Mouse (Mus musculus) Patski (cell line): ENCODE results near the gene Nkapl. TPM values are rescaled to one million over a fixed set of nuclear protein-coding genes. Genes with fewer than 3 reads are reported as not detected.
"Not testable (repeated sequence)": the region's sequence is repeated elsewhere in the genome, so short reads cannot be mapped to it uniquely, and the experiment has no call there.

Experiments used
- ATAC-seq: fragments of 100-300 bp; one replicate; pipeline ENCODE4 v1.8.0; 2021
- CTCF ChIA-PET: fragments of 350-600 bp; sonication (Branson Sonifier 250); formaldehyde crosslinking; loops from one replicate; lab custom pipeline; 2022; ENCODE audit warnings: inconsistent platforms; lab: Charles Lee
- POLR2A ChIA-PET: fragments of 350-600 bp; sonication (Branson Sonifier 250); formaldehyde crosslinking; loops from one replicate; lab custom pipeline; 2022; ENCODE audit warnings: antibody characterized with exemption, inconsistent platforms; lab: Charles Lee
- DNase-seq: peaks from one replicate; pipeline ENCODE4 v3.0.0-alpha.2; 2011; ENCODE audit warnings: low read depth, low spot score
- H3K27me3 ChIP-seq: fragments of 371-371 bp; one replicate; pipeline ENCODE4 v1.5.1; 2021
- CTCF ChIP-seq: fragments of 100-300 bp; IDR thresholded peaks from one replicate; pipeline ENCODE4 v1.5.1; 2021
- in situ Hi-C: fragments of 300-500 bp; cut with MboI; formaldehyde crosslinking; loops from 3 replicates; pipeline ENCODE4 v1.11.1; 2018; ENCODE audit warnings: low pct_unique_long_range_greater_than_20kb, mixed read lengths
- polyA plus RNA-seq: library from polyadenylated mRNA; unstranded; gene quantifications from one replicate; pipeline ENCODE4 v1.2.3, GENCODE M21; 2021

Gene Nkapl
- polyA plus RNA-seq, 1 experiment from 2014 or later: 0.42 TPM

- H3K27me3 ChIP-seq: peaks cover 40% of the 10 kb centered on the region
- in situ Hi-C loops: no loop called here
- TF ChIP-seq CTCF: no peak
- no peak for DNase-seq
- POLR2A ChIA-PET: interaction anchor here (0.8 kb wide), 2 partner anchors 19 to 943 kb away, joined by 3 read pairs; no protein-coding TSS in a partner anchor
- ATAC-seq: no peak
- CTCF ChIA-PET: no interaction called here
Measured at GRCm38 (mm10) chr13:21467336-21467735, 973 bp downstream of the Nkapl start.

GRCm38 (mm10) chr13:21462516-21462915, 5.8 kb downstream of the Nkapl start:
- POLR2A ChIA-PET, ATAC-seq, in situ Hi-C loops, DNase-seq: not testable (repeated sequence)
- H3K27me3 ChIP-seq: peaks cover 19% of the 10 kb centered on the region
- CTCF ChIA-PET: interaction anchor here (1.6 kb wide), 1 partner anchor 16 kb away, joined by 3 read pairs; no protein-coding TSS in a partner anchor

- in situ Hi-C loops: loop anchor here (10.0 kb wide), 1 partner anchor 52 kb away; the partner anchor contains the start of gene Zkscan3
- CTCF ChIA-PET: no interaction called here
- DNase-seq (no peak), ATAC-seq (no peak)
- no peak for TF ChIP-seq CTCF
- H3K27me3 ChIP-seq: no peaks in the 10 kb centered on the region
- POLR2A ChIA-PET: no interaction called here
Measured at GRCm38 (mm10) chr13:21456347-21456746, 12.0 kb downstream of the Nkapl start.

- in situ Hi-C loops: loop anchor here (10.0 kb wide), 1 partner anchor 49 kb away; the partner anchor contains the start of gene Zkscan3
- ChIA-PET CTCF (interaction anchor here (1.7 to 2.1 kb wide), 2 partner anchors 12 to 15 kb away, joined by 3 to 5 read pairs; partner anchors contain the start of gene Pgbd1), POLR2A (interaction anchor here (0.8 kb wide), 1 partner anchor 24 kb away, joined by 3 read pairs; no protein-coding TSS in a partner anchor)
- no peak for TF ChIP-seq CTCF
- H3K27me3 ChIP-seq: no peaks in the 10 kb centered on the region
- DNase-seq: no peak
- no peak for ATAC-seq
Measured at GRCm38 (mm10) chr13:21454133-21454532, 14.2 kb downstream of the Nkapl start.

- ChIA-PET CTCF (interaction anchor here (0.9 to 2.1 kb wide), 4 partner anchors 12 to 54 kb away, joined by 3 to 5 read pairs (median 4); partner anchors contain the start of gene Pgbd1), POLR2A (interaction anchor here (1.2 kb wide), 1 partner anchor 51 kb away, joined by 9 read pairs; the partner anchor contains the start of gene Zkscan3)
- in situ Hi-C loops: loop anchor here (10.0 kb wide), 1 partner anchor 49 kb away; the partner anchor contains the start of gene Zkscan3
- DNase-seq: peak; percentile 58
- peak; percentile 94 for ATAC-seq
- TF ChIP-seq CTCF: no peak
- H3K27me3 ChIP-seq: no peaks in the 10 kb centered on the region
Measured at GRCm38 (mm10) chr13:21453449-21453848, 14.9 kb downstream of the Nkapl start, which contains the start of gene Zscan26. Gene Zscan26 (minus strand): TSS chr13:21453730.

- no peak for TF ChIP-seq CTCF
- ChIA-PET CTCF (interaction anchor here (0.9 to 2.1 kb wide), 4 partner anchors 11 to 53 kb away, joined by 3 to 5 read pairs (median 4); partner anchors contain the start of gene Pgbd1), POLR2A (interaction anchor here (1.2 kb wide), 1 partner anchor 50 kb away, joined by 9 read pairs; the partner anchor contains the start of gene Zkscan3)
- no peaks in the 10 kb centered on the region for H3K27me3 ChIP-seq
- DNase-seq (no peak), ATAC-seq (no peak)
- in situ Hi-C loops: loop anchor here (10.0 kb wide), 1 partner anchor 48 kb away; the partner anchor contains the start of gene Zkscan3
Measured at GRCm38 (mm10) chr13:21453042-21453441, 15.3 kb downstream of the Nkapl start.

GRCm38 (mm10) chr13:21447856-21448614, 20.3 kb downstream of the Nkapl start:
- DNase-seq (no peak), ATAC-seq (no peak)
- no peak for TF ChIP-seq CTCF
- CTCF ChIA-PET: interaction anchor here (0.8 kb wide), 1 partner anchor 29 kb away, joined by 3 read pairs; no protein-coding TSS in a partner anchor
- no peaks in the 10 kb centered on the region for H3K27me3 ChIP-seq
- in situ Hi-C loops: no loop called here
- POLR2A ChIA-PET: interaction anchor here (0.6 to 0.9 kb wide), 3 partner anchors 10 to 63 kb away, joined by 3 to 5 read pairs (median 3); no protein-coding TSS in a partner anchor

- no peak for TF ChIP-seq CTCF
- in situ Hi-C loops: no loop called here
- POLR2A ChIA-PET: no interaction called here
- no peaks in the 10 kb centered on the region for H3K27me3 ChIP-seq
- DNase-seq: no peak
- no peak for ATAC-seq
- CTCF ChIA-PET: no interaction called here
Measured at GRCm38 (mm10) chr13:21446796-21447195, 21.5 kb downstream of the Nkapl start.

- CTCF ChIA-PET: interaction anchor here (0.8 to 2.2 kb wide), 4 partner anchors 9 to 69 kb away, joined by 3 to 5 read pairs (median 3); partner anchors contain the start of gene Zscan26
Measured at GRCm38 (mm10) chr13:21441207-21441572, 27.1 kb downstream of the Nkapl start.

GRCm38 (mm10) chr13:21440503-21441206, 27.7 kb downstream of the Nkapl start, which contains the start of gene Pgbd1:
Gene Pgbd1 (minus strand): TSS chr13:21441058.
- TF ChIP-seq CTCF: no peak
- POLR2A ChIA-PET: interaction anchor here (0.5 kb wide), 1 partner anchor 79 kb away, joined by 3 read pairs; no protein-coding TSS in a partner anchor
- in situ Hi-C loops: no loop called here
- CTCF ChIA-PET: interaction anchor here (1.1 to 2.2 kb wide), 4 partner anchors 9 to 70 kb away, joined by 3 to 5 read pairs (median 4); partner anchors contain the start of gene Zscan26
- no peak for ATAC-seq
- H3K27me3 ChIP-seq: no peaks in the 10 kb centered on the region
- no peak for DNase-seq

More at GRCm38 (mm10) chr13:21441207-21441572, 27.1 kb downstream of the Nkapl start:
- DNase-seq (no peak), ATAC-seq (no peak)
- in situ Hi-C loops: no loop called here
- H3K27me3 ChIP-seq: no peaks in the 10 kb centered on the region
- POLR2A ChIA-PET: no interaction called here
- TF ChIP-seq CTCF: no peak
